Mouse (Mus musculus): Measurements from ENCODE around the gene Narfl.
"Not testable (repeated sequence)": the region's sequence is repeated elsewhere in the genome, so short reads cannot be mapped to it uniquely, and the experiment has no call there.

The Narfl gene

GRCm38 (mm10) chr17:25802825-25803517 lies 29.4 kb downstream of the Narfl start:
- no peak for DNase-seq (ENCODE audit: low spot score)

- DNase-seq (ENCODE audit: low spot score) = no peak
Measured at GRCm38 (mm10) chr17:25806507-25806906, 32.9 kb downstream of the Narfl start.

- not testable (repeated sequence) for DNase-seq (ENCODE audit: low spot score)
Measured at GRCm38 (mm10) chr17:25807452-25807851, 33.9 kb downstream of the Narfl start.

- DNase-seq (ENCODE audit: low spot score) = no peak
Measured at GRCm38 (mm10) chr17:25808028-25808427, 34.5 kb downstream of the Narfl start.

- no peak for DNase-seq (ENCODE audit: low spot score)
Measured at GRCm38 (mm10) chr17:25808789-25809605, 35.4 kb downstream of the Narfl start, which contains the start of gene Fbxl16. Gene Fbxl16 (plus strand): TSS chr17:25809085.

GRCm38 (mm10) chr17:25809606-25810340 lies 36.2 kb downstream of the Narfl start:
- no peak for DNase-seq (ENCODE audit: low spot score)

GRCm38 (mm10) chr17:25810890-25811289 lies 37.3 kb downstream of the Narfl start:
- DNase-seq (ENCODE audit: low spot score) = no peak

- no peak for DNase-seq (ENCODE audit: low spot score)
Measured at GRCm38 (mm10) chr17:25813471-25813870, 39.9 kb downstream of the Narfl start.

- no peak for DNase-seq (ENCODE audit: low spot score)
Measured at GRCm38 (mm10) chr17:25817662-25818061, 44.1 kb downstream of the Narfl start.

GRCm38 (mm10) chr17:25818851-25819780 lies 45.5 kb downstream of the Narfl start:
- DNase-seq (ENCODE audit: low spot score) = no peak

- DNase-seq (ENCODE audit: low spot score) = peak; percentile 87
Measured at GRCm38 (mm10) chr17:25823452-25823851, 49.9 kb downstream of the Narfl start, which contains the start of gene Wdr24. Gene Wdr24 (plus strand): TSS chr17:25823627.

- no peak for DNase-seq (ENCODE audit: low spot score)
Measured at GRCm38 (mm10) chr17:25824362-25825142, 51.0 kb downstream of the Narfl start.

- DNase-seq (ENCODE audit: low spot score) = no peak
Measured at GRCm38 (mm10) chr17:25825311-25825710, 51.7 kb downstream of the Narfl start.

GRCm38 (mm10) chr17:25825984-25826570 lies 52.5 kb downstream of the Narfl start:
- no peak for DNase-seq (ENCODE audit: low spot score)

GRCm38 (mm10) chr17:25827011-25827410 lies 53.4 kb downstream of the Narfl start:
- no peak for DNase-seq (ENCODE audit: low spot score)

GRCm38 (mm10) chr17:25827546-25828222 lies 54.1 kb downstream of the Narfl start:
- DNase-seq (ENCODE audit: low spot score) = no peak

GRCm38 (mm10) chr17:25828223-25828594 lies 54.6 kb downstream of the Narfl start:
- DNase-seq (ENCODE audit: low spot score) = no peak

GRCm38 (mm10) chr17:25828712-25829557 lies 55.4 kb downstream of the Narfl start, which contains the start of gene Jmjd8:
Gene Jmjd8 (plus strand): TSS chr17:25828867.
- DNase-seq (ENCODE audit: low spot score) = peak; percentile 71

All from layer of hippocampus, adult 9-10 months (tissue).